Mouse (Mus musculus) neural tube, embryonic 10.5 days (tissue): ENCODE data around the gene Mctp2.

Experiments used
- DNase-seq: peaks from one replicate; pipeline ENCODE4 v3.0.0-alpha.2; 2017; ENCODE audit warnings: low spot score; ENCODE audit errors: extremely low spot score

The Mctp2 gene

DNA sequence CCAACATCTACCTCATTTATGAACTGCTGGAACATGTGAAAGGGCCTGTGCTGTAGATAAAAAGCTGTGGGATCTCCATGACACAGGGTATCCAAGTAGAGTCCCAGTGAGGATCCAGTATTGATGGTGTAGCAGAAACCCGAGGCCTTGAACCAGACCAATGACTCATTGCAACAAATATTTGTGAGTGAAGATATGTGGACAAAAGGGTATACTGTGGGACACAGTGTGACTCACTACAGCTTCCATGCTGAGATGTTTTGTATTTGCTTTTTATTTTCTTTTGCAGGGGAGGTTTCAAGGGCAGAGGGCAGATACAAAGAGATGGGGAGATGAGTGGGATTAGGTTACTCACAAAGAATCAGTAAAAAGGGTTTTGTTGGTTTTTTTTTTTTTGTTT, 209.4 kb downstream of the Mctp2 start:
- DNase-seq = no peak

DNA sequence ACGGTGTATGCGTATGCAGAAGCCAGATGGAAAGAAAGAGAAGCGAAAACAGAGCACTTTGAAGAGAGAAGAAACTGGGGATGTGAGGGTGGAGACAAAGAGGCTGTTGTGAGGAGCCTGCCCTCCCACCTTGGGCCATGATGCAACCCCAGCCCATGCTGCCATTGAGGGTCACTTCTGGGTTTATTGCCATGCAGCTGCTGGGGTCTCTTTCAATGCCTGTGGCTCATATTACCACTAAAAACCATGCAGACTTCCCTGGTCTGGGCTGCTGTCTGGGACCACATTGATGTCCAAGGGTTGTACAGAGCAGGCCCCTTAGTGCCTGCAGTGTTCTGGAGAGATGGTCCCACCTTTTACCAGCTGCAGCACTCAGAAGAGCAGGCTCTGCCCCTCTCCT, 210.0 kb downstream of the Mctp2 start:
- DNase-seq = no peak

DNA sequence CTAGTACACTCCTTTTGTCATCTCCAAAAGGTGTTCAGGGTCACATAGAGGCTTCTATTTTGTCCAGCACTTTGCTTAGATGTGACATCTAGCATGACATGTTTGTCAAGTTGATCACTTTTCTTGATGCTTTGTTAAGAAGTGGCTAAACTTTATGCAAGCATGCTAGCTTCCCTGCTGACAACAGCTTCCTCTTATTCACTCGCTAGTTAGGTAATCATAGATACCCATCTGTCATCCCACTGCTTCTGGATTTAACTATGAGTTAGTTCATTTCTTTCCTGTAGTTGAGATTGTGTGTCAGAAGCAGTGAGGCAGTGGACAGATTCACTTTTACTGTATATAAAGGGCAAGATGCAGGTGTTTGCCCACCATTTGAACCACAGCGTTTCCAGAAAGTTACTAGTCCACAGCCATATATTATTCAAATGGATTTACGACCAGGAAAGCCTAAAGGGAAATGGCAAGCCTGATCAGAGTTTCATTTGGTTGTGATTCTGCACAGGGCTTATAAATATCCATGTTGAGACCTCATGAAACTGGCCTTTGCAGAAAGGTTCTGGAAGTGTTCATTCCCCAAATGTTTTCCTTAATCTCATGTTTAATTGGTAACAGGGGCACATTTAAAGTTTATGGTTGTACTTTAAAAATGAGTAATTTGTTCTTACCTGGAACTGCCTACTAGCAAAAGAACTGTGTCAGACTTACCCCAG, 216.8 kb downstream of the Mctp2 start:
- DNase-seq = no peak

DNA sequence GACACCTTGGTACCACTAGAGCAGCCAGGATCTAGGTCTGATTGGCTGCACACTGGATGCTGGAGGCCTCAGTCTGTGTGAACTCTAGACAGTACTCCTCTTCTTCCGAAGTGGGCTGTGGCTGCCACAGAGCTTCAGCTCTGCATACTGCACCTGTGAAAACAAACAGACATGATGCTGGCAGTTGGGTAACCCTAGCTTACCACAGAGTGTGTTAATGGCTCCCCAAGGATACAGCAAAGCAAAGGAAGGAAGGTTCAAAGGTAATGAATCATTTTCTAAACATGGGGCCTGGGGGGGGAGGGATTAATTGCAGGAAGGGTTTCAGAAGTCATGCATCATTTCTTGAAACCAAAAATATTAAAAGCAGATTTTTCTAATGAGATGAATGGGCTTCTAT, 225.7 kb downstream of the Mctp2 start:
- DNase-seq = no peak

DNA sequence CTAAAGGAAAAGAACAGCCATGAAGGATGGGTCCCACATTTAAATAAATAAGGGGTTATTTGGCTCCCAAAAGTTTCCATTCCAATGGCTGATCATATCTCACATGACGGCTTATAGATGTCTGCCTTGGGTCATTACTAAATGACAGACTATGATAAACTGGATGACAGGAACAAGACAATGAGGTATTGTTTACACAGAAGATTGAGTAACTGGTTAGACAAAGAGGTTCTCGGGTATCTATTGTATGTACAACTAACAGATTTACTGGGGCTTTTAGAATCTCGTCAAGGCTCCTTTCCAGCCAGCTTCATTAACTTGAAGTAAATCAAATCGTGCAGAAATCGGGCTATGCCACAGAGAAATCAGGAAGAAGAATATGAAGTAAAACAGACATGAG, 227.5 kb downstream of the Mctp2 start:
- DNase-seq = no peak

DNA sequence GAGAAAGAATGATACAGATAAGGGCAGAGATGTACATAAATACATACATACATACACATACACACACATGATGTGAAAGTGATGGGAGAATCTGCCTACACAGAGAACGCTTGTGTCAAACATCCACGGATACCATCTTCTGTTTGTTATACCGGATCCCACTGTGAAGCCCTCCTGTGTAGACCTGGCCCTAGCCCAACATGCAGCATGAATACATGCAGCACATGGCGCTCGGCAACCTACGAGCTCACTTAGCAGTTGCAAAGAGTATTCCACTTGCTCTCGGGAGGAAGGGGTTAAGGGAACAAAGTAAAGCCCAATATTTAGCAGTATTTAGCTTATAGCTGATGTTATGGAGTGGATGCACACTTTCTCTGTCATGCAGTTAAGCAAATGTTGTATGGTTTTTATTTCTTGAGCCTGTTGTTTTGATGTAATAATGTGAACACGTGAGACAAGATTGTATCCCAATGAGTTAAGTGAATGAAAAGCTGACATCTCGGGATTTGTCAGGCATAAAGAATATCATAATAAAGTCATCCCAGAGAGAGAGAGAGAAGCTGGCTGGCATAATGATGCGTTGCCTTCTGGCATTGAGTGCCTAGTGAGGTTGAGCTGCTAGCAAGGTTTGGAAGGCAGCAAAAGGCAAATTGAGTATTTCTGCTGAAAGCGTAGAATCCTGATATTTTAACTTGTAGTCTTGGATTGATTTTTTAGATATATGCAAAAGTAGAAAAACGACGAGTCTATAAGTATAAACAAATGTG, 234.8 kb downstream of the Mctp2 start:
- no peak for DNase-seq

DNA sequence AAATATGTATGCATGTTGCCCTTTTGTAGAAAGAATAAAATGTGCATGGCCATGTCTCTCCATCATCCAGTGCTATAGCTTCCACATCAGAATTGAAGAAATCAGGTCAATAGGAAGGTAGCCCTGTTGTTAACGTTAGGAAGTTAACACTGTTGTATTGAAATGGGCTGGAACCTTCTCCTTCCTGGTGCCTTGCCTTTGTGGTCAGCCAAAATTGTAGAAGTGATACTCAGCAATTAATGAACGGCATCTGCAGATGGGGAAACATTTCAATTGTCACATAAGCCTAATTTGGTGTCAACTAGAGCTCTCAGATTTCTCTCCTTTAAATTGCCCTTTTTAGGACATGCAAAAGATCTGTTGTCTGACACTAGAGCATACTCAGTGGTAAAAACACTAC, 238.0 kb downstream of the Mctp2 start:
- DNase-seq = no peak

DNA sequence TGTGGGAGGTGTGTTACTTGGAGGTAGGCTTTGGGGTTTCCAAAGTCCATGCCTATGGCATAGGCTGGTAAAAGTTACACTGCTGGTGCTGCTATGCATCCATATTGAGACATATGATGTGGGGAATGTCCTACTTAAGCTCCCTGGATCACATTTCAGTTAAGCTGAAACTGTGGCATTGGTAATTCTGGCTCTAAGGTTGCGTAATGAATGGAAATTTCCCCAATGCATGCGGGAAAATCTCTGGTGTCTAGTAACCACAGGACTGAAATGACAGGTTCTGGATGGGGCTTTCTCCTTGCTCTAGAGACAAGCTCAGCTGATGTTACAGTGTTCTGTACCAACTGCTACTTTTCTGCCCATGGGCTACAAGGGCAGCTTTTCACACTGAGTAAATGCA, 240.1 kb downstream of the Mctp2 start:
- no peak for DNase-seq

DNA sequence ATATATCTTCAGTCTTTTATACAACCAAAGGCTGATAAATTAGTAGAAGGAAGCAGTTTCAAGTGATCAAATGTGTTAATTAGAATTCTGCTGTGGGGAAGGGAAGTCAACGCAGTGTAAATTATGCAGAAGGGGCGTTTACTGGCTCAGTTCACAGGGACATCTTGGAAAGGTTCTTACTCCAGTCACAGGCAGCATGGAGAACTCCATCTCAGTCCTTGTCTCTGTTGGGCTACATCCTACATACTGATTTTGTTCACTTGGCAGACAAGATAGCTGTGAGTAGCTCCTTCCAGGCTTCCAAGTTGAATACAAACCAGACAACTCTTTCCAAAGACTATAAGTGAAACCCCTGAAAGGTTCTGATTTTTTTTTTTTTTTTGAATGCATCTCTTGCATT, 254.6 kb downstream of the Mctp2 start:
- no peak for DNase-seq

DNA sequence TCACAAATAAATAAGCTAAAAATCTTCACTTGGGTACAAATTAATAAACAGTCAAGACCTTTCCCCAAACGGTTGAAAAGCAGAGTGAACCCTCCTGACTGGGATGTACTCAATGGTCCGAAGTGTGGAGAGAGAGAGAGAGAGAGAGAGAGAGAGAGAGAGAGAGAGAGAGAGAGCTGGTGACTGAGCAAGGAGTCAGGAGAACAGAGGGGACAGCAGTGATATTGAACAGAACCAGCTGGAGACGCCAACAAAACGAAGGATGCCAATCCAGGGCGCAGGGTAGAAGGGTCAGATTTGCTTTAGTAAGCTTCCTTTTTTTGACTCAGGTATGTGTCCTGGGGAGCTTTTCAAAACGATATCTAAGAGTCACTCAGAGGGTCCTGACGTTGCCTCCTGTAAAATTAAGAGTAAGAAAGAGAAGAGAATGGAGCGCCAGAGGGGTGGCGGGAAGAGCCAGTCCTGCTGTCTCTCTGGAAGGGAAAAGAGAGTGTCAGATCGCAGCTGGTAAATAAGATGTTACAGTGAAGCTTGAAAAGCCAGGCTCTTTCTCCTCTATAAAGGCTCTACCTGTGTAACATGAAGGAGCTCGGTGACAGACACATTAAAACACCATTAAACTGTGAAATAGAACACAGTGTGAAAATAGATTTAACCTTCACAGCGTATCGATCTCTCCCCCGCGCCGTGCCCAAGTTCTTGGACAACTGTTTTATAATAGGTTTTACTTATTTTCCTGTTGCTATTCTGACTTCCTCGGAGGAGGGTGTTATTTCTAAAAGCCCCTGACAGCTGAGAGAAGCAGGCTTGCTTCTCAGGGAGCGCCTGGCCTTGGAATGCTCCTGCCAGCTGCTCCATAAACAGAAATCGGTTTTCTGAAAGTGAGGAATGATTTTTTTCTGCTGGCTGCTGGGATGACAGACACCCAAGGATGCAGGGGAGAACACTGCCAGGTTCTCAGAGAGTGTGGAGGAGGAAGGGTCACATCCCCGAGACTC, 258.5 kb downstream of the Mctp2 start:
- DNase-seq = no peak
